Mouse (Mus musculus): ENCODE results near the gene Arhgap44.

DNA sequence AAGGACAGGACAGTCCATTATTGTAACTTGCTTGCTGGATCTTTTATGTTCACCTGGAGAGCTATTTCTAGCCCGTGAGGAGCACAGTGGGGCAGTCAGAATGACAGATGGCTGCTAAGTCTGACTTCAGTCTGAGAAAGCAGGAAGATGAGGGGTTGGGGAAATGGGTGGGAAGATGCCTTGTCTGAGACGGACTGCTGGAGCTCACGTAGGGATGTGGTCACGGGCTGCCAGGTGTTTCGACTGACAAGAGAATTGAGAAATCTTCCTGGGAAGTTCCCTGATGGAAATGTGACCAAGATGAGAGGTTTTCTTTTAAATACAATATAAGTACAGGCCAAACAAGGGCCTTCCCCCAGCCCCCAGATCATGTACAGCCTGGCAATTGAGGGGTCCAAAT is 108.5 kb downstream of the Arhgap44 start:
- no peak for TF ChIP-seq CTCF (IDR thresholded peaks at IDR 0.05)
- TF ChIP-seq EP300 (IDR thresholded peaks at IDR 0.05): no peak

Data from lung, postnatal 0 days (tissue).